Mouse (Mus musculus) ovary, adult 10 weeks (tissue): ENCODE measurements around the gene Ocrl. TPM values are rescaled to one million over a fixed set of nuclear protein-coding genes. Genes with fewer than 3 reads are reported as not detected.

ENCODE experiments used
- polyA plus RNA-seq: library from polyadenylated mRNA; stranded (reverse); fragments of 350-450 nt; fragmentation: Illumina TruSeq; extraction: RNeasy Lipid Tissue Mini Kit (QIAGEN cat#74804); gene quantifications from one replicate; pipeline ENCODE4 v1.2.3, GENCODE M21; 2014

Gene Ocrl
- 43.6 TPM for polyA plus RNA-seq

DNA sequence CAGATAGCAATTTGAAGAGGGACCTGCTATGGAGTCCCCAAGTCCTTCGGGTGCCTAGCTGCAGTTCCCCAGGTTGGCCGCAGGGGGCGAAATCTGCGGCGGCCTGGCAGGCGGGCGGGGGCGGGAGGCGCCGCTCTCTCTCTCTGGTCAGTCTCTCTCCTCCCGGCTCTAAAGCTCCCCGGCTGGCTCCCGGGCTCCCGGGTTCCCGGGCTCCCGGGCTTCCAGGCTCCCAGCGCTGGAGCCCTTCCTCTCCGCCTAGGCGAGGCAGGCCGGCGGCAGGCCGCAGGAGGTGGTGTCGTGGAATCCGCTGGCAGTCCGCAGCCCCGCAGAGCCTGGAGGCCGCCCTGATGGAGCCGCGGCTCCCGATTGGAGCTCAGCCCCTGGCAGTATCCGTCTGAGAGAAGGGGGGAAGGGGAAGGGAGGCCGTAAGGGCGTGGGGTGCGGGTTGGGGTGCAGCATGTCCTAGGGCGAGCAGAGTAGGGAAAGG is at the start of gene Ocrl:
Ocrl (plus strand) TSS at position 82 of the 487 bp plus-strand sequence.

DNA sequence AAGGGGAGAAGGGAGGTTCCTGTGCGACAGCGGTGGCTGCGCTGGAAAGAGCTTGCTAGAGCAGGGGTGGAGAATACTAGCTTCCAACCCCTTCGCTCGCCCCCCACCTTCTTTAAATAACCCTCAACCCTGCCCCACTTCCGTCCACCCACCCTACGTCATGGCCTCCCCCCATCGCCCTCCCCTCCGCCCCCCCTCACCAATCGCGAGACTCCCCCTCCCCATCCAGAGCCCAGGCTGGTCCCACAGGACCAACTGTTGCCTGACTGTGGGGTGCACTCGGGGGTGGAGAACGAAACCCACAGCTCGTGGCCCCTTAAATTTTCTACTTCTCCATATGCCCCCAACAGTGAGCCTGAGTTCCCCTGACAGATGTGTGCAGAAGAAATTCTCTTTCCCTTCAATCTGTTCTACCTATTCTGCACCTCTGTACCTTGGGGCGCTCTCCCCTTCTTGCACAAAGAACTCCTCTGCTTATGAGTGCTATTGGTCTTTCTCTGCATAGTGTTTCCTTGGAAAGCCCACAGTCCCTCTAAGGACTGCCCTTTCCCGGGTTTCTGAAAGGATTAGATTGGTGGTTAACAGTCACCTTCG is 19.7 kb upstream of the Ocrl start, which contains the start of gene Smarca1:
Smarca1 (minus strand) TSS at position 544 of the 594 bp plus-strand sequence.

Other genes with a start within 250 kb of the Ocrl start
- gene Smarca1, start 19.4 kb upstream of the Ocrl start, polyA plus RNA-seq: 331 TPM
- gene Apln, start 122.5 kb downstream of the Ocrl start, polyA plus RNA-seq: 3.7 TPM
- 0.71 TPM for gene Xpnpep2, start 196.3 kb downstream of the Ocrl start, polyA plus RNA-seq
- 1.5 TPM for gene Sash3, start 234.0 kb downstream of the Ocrl start, polyA plus RNA-seq